Mouse (Mus musculus) C2C12 (cell line): Measurements from ENCODE around the gene Wdr25. TPM values are rescaled to one million over a fixed set of nuclear protein-coding genes. Genes with fewer than 3 reads are reported as not detected.

Experiments used
- H3K27me3 ChIP-seq: one replicate; pipeline ENCODE4 v1.6.1; 2011; ENCODE audit not compliant: control insufficient read depth, insufficient read depth, insufficient read length
- H3K36me3 ChIP-seq: one replicate; pipeline ENCODE4 v1.6.1; 2011; ENCODE audit not compliant: control insufficient read depth, insufficient read depth
- H3K4me3 ChIP-seq: one replicate; pipeline ENCODE4 v1.5.1; 2011; ENCODE audit warnings: mild to moderate bottlenecking, control low read depth; ENCODE audit not compliant: poor library complexity, insufficient read depth, severe bottlenecking
- H3K79me2 ChIP-seq: one replicate; pipeline ENCODE4 v1.6.1; 2011; ENCODE audit not compliant: control insufficient read depth, insufficient read depth
- H3K79me3 ChIP-seq: one replicate; pipeline ENCODE4 v1.6.1; 2011; ENCODE audit warnings: low read depth, control low read depth
- H3ac ChIP-seq: one replicate; pipeline ENCODE3; 2011; ENCODE audit warnings: low read depth; ENCODE audit not compliant: control insufficient read depth, insufficient read length
- CEBPB ChIP-seq: IDR thresholded peaks from one replicate; pipeline ENCODE4 v1.6.1; 2011; ENCODE audit warnings: low read depth, mild to moderate bottlenecking, control low read depth, moderate library complexity
- CTCF ChIP-seq: IDR thresholded peaks from one replicate; pipeline ENCODE4 v1.5.1; 2011; ENCODE audit not compliant: control insufficient read depth, insufficient read depth, insufficient read length
- FOSL1 ChIP-seq: IDR thresholded peaks from one replicate; pipeline ENCODE4 v1.8.0; 2011; ENCODE audit warnings: mild to moderate bottlenecking, low read length; ENCODE audit not compliant: poor library complexity, insufficient read depth, severe bottlenecking
- MAX ChIP-seq: IDR thresholded peaks from one replicate; pipeline ENCODE4 v1.6.1; 2011; ENCODE audit warnings: mild to moderate bottlenecking, control low read depth
- MYOD1 ChIP-seq: IDR thresholded peaks from one replicate; pipeline ENCODE4 v1.6.1; 2011; ENCODE audit warnings: low read depth; ENCODE audit not compliant: control insufficient read depth, insufficient read length
- MYOG ChIP-seq: IDR thresholded peaks from one replicate; pipeline ENCODE4 v1.6.1; 2011; ENCODE audit not compliant: control insufficient read depth, insufficient read length; ENCODE audit errors: extremely low read depth
- USF1 ChIP-seq: IDR thresholded peaks from one replicate; pipeline ENCODE4 v1.6.1; 2011; ENCODE audit warnings: low read depth, mild to moderate bottlenecking, control low read depth, moderate library complexity
- polyA plus RNA-seq: library from polyadenylated mRNA; unstranded; fragments of >200 nt; fragmentation: generic; extraction: Trizol; gene quantifications from one replicate; pipeline ENCODE4 v1.2.1, GENCODE M21; 2012; ENCODE audit warnings: missing spikeins

The Wdr25 gene
- polyA plus RNA-seq, 1 experiment = 9.4 TPM

- H3K36me3 ChIP-seq = no peaks in the 10 kb centered on the region
- no peak overlapping the region for H3ac ChIP-seq
- no peaks in the 10 kb centered on the region for H3K79me3 ChIP-seq
- no peak overlapping the region for H3K4me3 ChIP-seq
- H3K27me3 ChIP-seq = no peaks in the 10 kb centered on the region
- TF ChIP-seq MYOG = no peak
- no peak for TF ChIP-seq MYOD1
- TF ChIP-seq USF1 = no peak
- no peaks in the 10 kb centered on the region for H3K79me2 ChIP-seq
Observed at GRCm38 (mm10) chr12:108909846-108910433, 16.5 kb downstream of the Wdr25 start.

GRCm38 (mm10) chr12:108912442-108912841 is 19.0 kb downstream of the Wdr25 start:
- Histone ChIP-seq H3K79me3 (peaks cover 2% of the 10 kb centered on the region), H3K79me2 (no peaks in the 10 kb centered on the region), H3K36me3 (no peaks in the 10 kb centered on the region), H3ac (no peak overlapping the region), H3K4me3 (no peak overlapping the region), H3K27me3 (no peaks in the 10 kb centered on the region)
- TF ChIP-seq FOSL1 (no peak), CEBPB (no peak), CTCF (no peak), MYOD1 (no peak), USF1 (no peak), MYOG (no peak), MAX (no peak)

GRCm38 (mm10) chr12:108914198-108914597 is 20.8 kb downstream of the Wdr25 start:
- no peak overlapping the region for H3ac ChIP-seq
- no peaks in the 10 kb centered on the region for H3K27me3 ChIP-seq
- H3K79me3 ChIP-seq = peaks cover 2% of the 10 kb centered on the region
- no peak for TF ChIP-seq MYOG
- no peak for TF ChIP-seq CEBPB
- no peak for TF ChIP-seq FOSL1
- TF ChIP-seq MYOD1 = no peak
- TF ChIP-seq MAX = no peak
- TF ChIP-seq USF1 = no peak
- no peak for TF ChIP-seq CTCF
- no peak overlapping the region for H3K4me3 ChIP-seq
- H3K36me3 ChIP-seq = no peaks in the 10 kb centered on the region
- no peaks in the 10 kb centered on the region for H3K79me2 ChIP-seq

- Histone ChIP-seq H3K27me3 (no peaks in the 10 kb centered on the region), H3K79me2 (no peaks in the 10 kb centered on the region), H3K4me3 (no peak overlapping the region), H3ac (no peak overlapping the region), H3K79me3 (peaks cover 2% of the 10 kb centered on the region), H3K36me3 (no peaks in the 10 kb centered on the region)
- TF ChIP-seq MYOD1 = no peak
- TF ChIP-seq FOSL1 = no peak
- TF ChIP-seq MAX = no peak
- no peak for TF ChIP-seq CEBPB
Observed at GRCm38 (mm10) chr12:108914709-108915340, 21.4 kb downstream of the Wdr25 start.

GRCm38 (mm10) chr12:108915893-108916292 is 22.5 kb downstream of the Wdr25 start:
- Histone ChIP-seq H3K36me3 (no peaks in the 10 kb centered on the region), H3K79me2 (no peaks in the 10 kb centered on the region), H3ac (no peak overlapping the region), H3K79me3 (peaks cover 2% of the 10 kb centered on the region), H3K27me3 (no peaks in the 10 kb centered on the region), H3K4me3 (no peak overlapping the region)
- no peak for TF ChIP-seq MYOG
- TF ChIP-seq MAX = no peak
- TF ChIP-seq FOSL1 = no peak
- no peak for TF ChIP-seq USF1
- TF ChIP-seq MYOD1 = no peak
- TF ChIP-seq CEBPB = no peak
- no peak for TF ChIP-seq CTCF

- TF ChIP-seq FOSL1 (no peak), MYOG (no peak), MAX (no peak), USF1 (no peak), CTCF (no peak), MYOD1 (no peak), CEBPB (no peak)
- Histone ChIP-seq H3K36me3 (no peaks in the 10 kb centered on the region), H3K79me3 (peaks cover 2% of the 10 kb centered on the region), H3K4me3 (no peak overlapping the region), H3K79me2 (no peaks in the 10 kb centered on the region), H3K27me3 (no peaks in the 10 kb centered on the region), H3ac (no peak overlapping the region)
Observed at GRCm38 (mm10) chr12:108916447-108917042, 23.1 kb downstream of the Wdr25 start.
